Mouse (Mus musculus) intestine, embryonic 15.5 days (tissue): Measurements from ENCODE around the gene Gm10972. TPM values are rescaled to one million over a fixed set of nuclear protein-coding genes. Genes with fewer than 3 reads are reported as not detected.
A peak's percentile ranks its signal among the peaks of the same experiment; 100 is the strongest.
"Not testable (repeated sequence)": the region's sequence is repeated elsewhere in the genome, so short reads cannot be mapped to it uniquely, and the experiment has no call there.

Source experiments
- ATAC-seq: fragments of 200-750 bp; cut with Nextera tagmentation; 2 replicates; pipeline ENCODE4 v1.8.0; 2017; ENCODE audit warnings: moderate TSS enrichment, moderate library complexity
- H3K27ac ChIP-seq: fragments of 300-500 bp; sonication (generic); 2 replicates; pipeline ENCODE4 v1.5.1; 2015; ENCODE audit warnings: mild to moderate bottlenecking, inconsistent platforms
- H3K27me3 ChIP-seq: fragments of 300-500 bp; sonication (generic); replicated peaks from 2 replicates; pipeline ENCODE4 v1.6.1; 2015; ENCODE audit warnings: inconsistent platforms
- H3K36me3 ChIP-seq: fragments of 300-500 bp; sonication (generic); 2 replicates; pipeline ENCODE4 v1.6.1; 2015; ENCODE audit warnings: inconsistent platforms
- H3K4me1 ChIP-seq: fragments of 300-500 bp; sonication (generic); replicated peaks from 2 replicates; pipeline ENCODE4 v1.6.1; 2015; ENCODE audit warnings: inconsistent platforms
- H3K4me2 ChIP-seq: fragments of 300-500 bp; sonication (generic); replicated peaks from 2 replicates; pipeline ENCODE4 v1.6.1; 2015; ENCODE audit warnings: mild to moderate bottlenecking, inconsistent platforms
- H3K4me3 ChIP-seq: fragments of 300-500 bp; sonication (generic); replicated peaks from 2 replicates; pipeline ENCODE4 v1.5.1; 2015; ENCODE audit warnings: inconsistent platforms
- H3K9ac ChIP-seq: fragments of 300-500 bp; sonication (generic); 2 replicates; pipeline ENCODE4 v1.6.1; 2015; ENCODE audit warnings: inconsistent platforms
- H3K9me3 ChIP-seq: fragments of 300-500 bp; sonication (generic); 2 replicates; pipeline ENCODE4 v1.6.1; 2016; ENCODE audit warnings: inconsistent platforms
- WGBS: fragments of 180-500 bp; shearing (Covaris S2); methylation state at CpG from one replicate; pipeline ENCODE4 v1.1.7; 2015; 5-methylcytosine and 5-hydroxymethylcytosine counted together
- polyA plus RNA-seq: library from polyadenylated mRNA; unstranded; fragments of >200 nt; fragmentation: Nextera tagmentation; extraction: Ambion mirVana; gene quantifications from 2 replicates; pipeline ENCODE4 v1.2.1, GENCODE M21; 2015

Gm10972 gene
- polyA plus RNA-seq, 1 experiment from 2014 or later, result not detected

GRCm38 (mm10) chr3:94665060-94665802 is 22.3 kb downstream of the Gm10972 start:
- ATAC-seq, result peak; percentile 32; the same call in 1 of the 2 replicates
- WGBS, result 66% methylated on average over 4 of the region's 5 CpGs
- H3K36me3 ChIP-seq, H3K4me3 ChIP-seq, H3K27ac ChIP-seq, H3K4me1 ChIP-seq, H3K4me2 ChIP-seq, H3K9ac ChIP-seq, H3K27me3 ChIP-seq, H3K9me3 ChIP-seq: not testable (repeated sequence)

- not testable (repeated sequence) for H3K36me3 ChIP-seq, H3K4me1 ChIP-seq, H3K9me3 ChIP-seq, H3K4me3 ChIP-seq, H3K27ac ChIP-seq, H3K27me3 ChIP-seq, H3K4me2 ChIP-seq, H3K9ac ChIP-seq
- peak; percentile 48; the same call in 1 of the 2 replicates for ATAC-seq
- 19% methylated on average over 7 of the region's 7 CpGs for WGBS
Measured at GRCm38 (mm10) chr3:94665896-94666295, 23.0 kb downstream of the Gm10972 start.

GRCm38 (mm10) chr3:94675101-94675500 is 32.2 kb downstream of the Gm10972 start:
- not testable (repeated sequence) for H3K4me3 ChIP-seq, H3K9ac ChIP-seq, H3K36me3 ChIP-seq, H3K27me3 ChIP-seq, ATAC-seq, H3K4me1 ChIP-seq, H3K9me3 ChIP-seq, H3K27ac ChIP-seq, H3K4me2 ChIP-seq
- 72% methylated on average over 9 of the region's 9 CpGs for WGBS

- H3K27ac ChIP-seq, result no peak overlapping the region
- 64% methylated on average over 8 of the region's 8 CpGs for WGBS
- no peaks in the 10 kb centered on the region for H3K9me3 ChIP-seq
- no peak overlapping the region for H3K9ac ChIP-seq
- no peaks in the 10 kb centered on the region for H3K36me3 ChIP-seq
- peak; percentile 41 for ATAC-seq
- no peak overlapping the region for H3K4me3 ChIP-seq
- no peak overlapping the region for H3K4me2 ChIP-seq
- H3K4me1 ChIP-seq, result 0 out of 2 replicates have a peak, but pooled peaks cover 3% of the 10 kb centered on the region
- H3K27me3 ChIP-seq, result no peaks in the 10 kb centered on the region
Measured at GRCm38 (mm10) chr3:94679351-94679841, 36.5 kb downstream of the Gm10972 start.

- WGBS, result 82% methylated on average over 12 of the region's 12 CpGs
- ATAC-seq, H3K4me2 ChIP-seq, H3K9me3 ChIP-seq, H3K27ac ChIP-seq, H3K27me3 ChIP-seq, H3K4me1 ChIP-seq, H3K4me3 ChIP-seq, H3K36me3 ChIP-seq, H3K9ac ChIP-seq: not testable (repeated sequence)
Measured at GRCm38 (mm10) chr3:94680032-94680431, 37.1 kb downstream of the Gm10972 start.

- no peak overlapping the region for H3K27ac ChIP-seq
- H3K4me2 ChIP-seq, result peak overlapping the region; percentile 38; the same call in 1 of the 2 replicates
Measured at GRCm38 (mm10) chr3:94680783-94681182, 37.9 kb downstream of the Gm10972 start.

GRCm38 (mm10) chr3:94683646-94684045 is 40.7 kb downstream of the Gm10972 start:
- WGBS, result 81% methylated on average over 6 of the region's 6 CpGs
- no peak for ATAC-seq
- no peak overlapping the region for H3K9ac ChIP-seq

More at GRCm38 (mm10) chr3:94680783-94681182, 37.9 kb downstream of the Gm10972 start:
- Histone ChIP-seq H3K4me1 (0 out of 2 replicates have a peak, but pooled peaks cover 3% of the 10 kb centered on the region), H3K27me3 (no peaks in the 10 kb centered on the region), H3K4me3 (no peak overlapping the region), H3K9me3 (no peaks in the 10 kb centered on the region), H3K36me3 (no peaks in the 10 kb centered on the region), H3K9ac (no peak overlapping the region)
- 75% methylated on average over 16 of the region's 16 CpGs for WGBS
- ATAC-seq, result peak; percentile 74

GRCm38 (mm10) chr3:94685989-94686772 is 43.3 kb downstream of the Gm10972 start:
- H3K4me3 ChIP-seq, H3K36me3 ChIP-seq, H3K27ac ChIP-seq, H3K27me3 ChIP-seq, ATAC-seq, H3K9ac ChIP-seq, H3K4me1 ChIP-seq, H3K4me2 ChIP-seq, H3K9me3 ChIP-seq: not testable (repeated sequence)
- 89% methylated on average over 8 of the region's 8 CpGs for WGBS

More at GRCm38 (mm10) chr3:94683646-94684045, 40.7 kb downstream of the Gm10972 start:
- no peaks in the 10 kb centered on the region for H3K36me3 ChIP-seq
- H3K27me3 ChIP-seq, result no peaks in the 10 kb centered on the region
- no peak overlapping the region for H3K4me2 ChIP-seq
- H3K4me1 ChIP-seq, result 0 out of 2 replicates have a peak, but pooled peaks cover 3% of the 10 kb centered on the region
- no peak overlapping the region for H3K4me3 ChIP-seq
- no peak overlapping the region for H3K27ac ChIP-seq
- H3K9me3 ChIP-seq, result no peaks in the 10 kb centered on the region

GRCm38 (mm10) chr3:94688698-94689097 is 45.8 kb downstream of the Gm10972 start:
- H3K4me1 ChIP-seq, ATAC-seq, H3K9ac ChIP-seq, H3K4me2 ChIP-seq, H3K4me3 ChIP-seq, H3K36me3 ChIP-seq, H3K27me3 ChIP-seq, H3K27ac ChIP-seq, H3K9me3 ChIP-seq: not testable (repeated sequence)
- 94% methylated on average over 3 of the region's 3 CpGs for WGBS

- not testable (repeated sequence) for H3K27ac ChIP-seq, H3K4me2 ChIP-seq, ATAC-seq, H3K9me3 ChIP-seq, H3K4me1 ChIP-seq, H3K9ac ChIP-seq, H3K27me3 ChIP-seq, H3K36me3 ChIP-seq, H3K4me3 ChIP-seq
- WGBS, result 65% methylated on average over 1 of the region's 1 CpGs
Measured at GRCm38 (mm10) chr3:94689195-94689594, 46.3 kb downstream of the Gm10972 start.

- H3K4me2 ChIP-seq, H3K4me3 ChIP-seq, H3K9me3 ChIP-seq, H3K9ac ChIP-seq, H3K27ac ChIP-seq, H3K36me3 ChIP-seq, H3K27me3 ChIP-seq, H3K4me1 ChIP-seq: not testable (repeated sequence)
- WGBS, result 49% methylated on average over 6 of the region's 6 CpGs
- ATAC-seq, result peak; percentile 27; the same call in 1 of the 2 replicates
Measured at GRCm38 (mm10) chr3:94690162-94690561, 47.2 kb downstream of the Gm10972 start.

GRCm38 (mm10) chr3:94690616-94691247 is 47.8 kb downstream of the Gm10972 start:
- Histone ChIP-seq H3K4me3 (no peak overlapping the region), H3K27ac (no peak overlapping the region), H3K36me3 (no peaks in the 10 kb centered on the region), H3K4me1 (peaks cover 6% of the 10 kb centered on the region; the same call in 1 of the 2 replicates), H3K27me3 (no peaks in the 10 kb centered on the region), H3K9me3 (no peaks in the 10 kb centered on the region), H3K9ac (no peak overlapping the region), H3K4me2 (no peak overlapping the region)
- peak; percentile 32; the same call in 1 of the 2 replicates for ATAC-seq
